Mouse (Mus musculus) gastrocnemius, postnatal 4 days (tissue): ENCODE measurements around the gene Snf8. TPM values are rescaled to one million over a fixed set of nuclear protein-coding genes. Genes with fewer than 3 reads are reported as not detected.

Source experiments
- DNase-seq, 2 experiments: peaks; one replicate each; pipeline ENCODE4 v3.0.0; 2021 to 2022; ENCODE audit warnings: low spot score in 2 of 2, mixed read lengths in 2 of 2
- total RNA-seq, 2 experiments: library from RNA; stranded (reverse); gene quantifications; 2 replicates each; pipeline ENCODE4 v1.2.3; 2021

The Snf8 gene
- total RNA-seq, 2 experiments from 2014 or later: 38.6 to 41.5 TPM

DNA sequence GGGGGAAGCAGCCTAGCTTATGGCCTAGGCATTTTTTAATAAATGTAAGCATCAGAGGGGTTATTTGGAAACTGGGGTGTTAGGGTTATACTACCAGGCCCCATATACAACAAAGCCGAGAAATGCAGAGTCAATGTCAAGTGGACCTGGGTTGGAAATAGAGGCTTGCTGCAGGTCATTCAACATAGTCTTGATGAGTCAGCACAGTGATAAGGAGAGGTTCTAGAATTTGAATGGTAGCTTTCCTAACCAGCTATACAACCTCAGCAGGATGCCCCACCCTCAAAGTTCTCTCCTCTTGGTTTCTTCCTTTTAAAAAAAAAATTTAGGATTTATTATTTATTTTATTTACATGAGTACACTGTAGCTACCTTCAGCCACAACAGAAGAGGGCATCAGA lies 36.3 kb downstream of the Snf8 start:
- DNase-seq: no peak

DNA sequence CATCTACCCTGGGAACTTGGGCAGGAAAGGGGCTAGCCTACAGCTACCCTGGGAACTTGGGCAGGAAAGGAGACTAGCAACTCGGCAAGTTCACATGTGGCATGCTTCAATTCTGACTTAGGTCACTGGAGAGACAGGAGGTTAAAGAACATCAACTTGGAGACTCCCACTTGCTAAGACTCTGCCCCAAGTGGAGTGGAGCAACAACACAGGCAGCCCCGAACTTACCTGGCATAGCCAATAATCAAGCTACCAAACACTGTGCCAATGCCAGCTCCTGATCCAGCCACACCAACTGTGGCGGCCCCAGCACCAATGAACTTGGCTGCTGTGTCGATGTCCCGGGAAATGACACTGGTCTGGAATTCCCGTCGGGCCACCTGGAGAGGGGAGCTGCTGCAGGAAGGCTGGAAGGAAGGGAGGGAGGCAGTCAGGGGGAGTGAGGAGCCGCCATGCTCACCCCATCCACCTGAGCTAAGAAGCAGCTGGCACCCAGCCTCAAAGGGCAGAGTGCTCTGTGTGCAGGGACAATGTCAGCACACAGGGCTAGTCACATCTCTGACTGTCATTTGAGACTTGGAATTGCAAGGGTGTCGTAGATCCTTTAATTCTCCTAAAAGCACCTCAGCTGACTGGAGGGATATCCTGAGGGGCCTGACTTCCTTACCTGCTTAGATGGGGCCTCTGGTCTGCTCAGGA lies 38.8 kb downstream of the Snf8 start:
- no peak for DNase-seq

GRCm38 (mm10) chr11:96074351-96075176 lies 39.9 kb downstream of the Snf8 start:
- DNase-seq: no peak

DNA sequence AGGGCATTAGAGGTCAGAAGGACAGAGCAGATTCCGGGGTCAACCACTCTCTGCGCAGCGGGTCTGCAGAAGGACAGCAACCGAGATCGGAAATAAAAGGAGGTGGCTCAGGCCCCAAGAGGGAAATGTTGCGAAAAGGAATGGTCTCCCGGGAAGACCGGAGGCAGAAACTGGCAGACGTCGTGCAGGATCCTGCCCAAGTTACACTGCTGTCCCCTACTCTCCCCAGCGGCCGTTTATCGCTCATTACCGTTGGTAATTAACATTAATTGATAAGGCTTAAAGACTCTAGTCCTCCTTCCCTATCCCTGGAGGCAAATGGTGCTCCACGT lies 40.5 kb downstream of the Snf8 start:
- no peak for DNase-seq

- DNase-seq: peak; percentile 80 to 94
Measured at GRCm38 (mm10) chr11:96075509-96076220, 41.0 kb downstream of the Snf8 start, which contains the start of gene Atp5g1. Atp5g1 (minus strand) TSS chr11:96075670.

GRCm38 (mm10) chr11:96076221-96077105 lies 41.8 kb downstream of the Snf8 start:
- DNase-seq: no peak

DNA sequence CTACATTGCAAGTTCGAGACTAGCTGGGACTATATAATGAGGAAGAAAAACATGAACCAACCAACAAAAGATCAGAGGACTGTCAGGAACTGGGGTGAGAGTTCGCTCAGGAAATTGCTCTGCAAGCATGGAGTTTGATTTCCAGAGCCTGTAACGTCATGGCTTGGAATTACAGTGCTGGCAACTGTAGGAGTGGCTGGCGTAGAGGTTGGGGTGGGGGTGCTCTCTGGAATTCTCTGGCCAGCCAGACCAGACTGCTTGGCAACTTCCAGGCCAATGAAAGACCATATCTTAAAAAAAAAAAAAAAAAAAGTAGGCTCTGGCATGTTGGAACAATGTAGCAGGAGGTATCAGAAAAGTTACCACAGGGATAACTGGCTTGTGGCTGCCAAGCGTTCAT lies 46.1 kb downstream of the Snf8 start:
- no peak for DNase-seq

- DNase-seq: no peak
Measured at GRCm38 (mm10) chr11:96082682-96083081, 48.0 kb downstream of the Snf8 start.

DNA sequence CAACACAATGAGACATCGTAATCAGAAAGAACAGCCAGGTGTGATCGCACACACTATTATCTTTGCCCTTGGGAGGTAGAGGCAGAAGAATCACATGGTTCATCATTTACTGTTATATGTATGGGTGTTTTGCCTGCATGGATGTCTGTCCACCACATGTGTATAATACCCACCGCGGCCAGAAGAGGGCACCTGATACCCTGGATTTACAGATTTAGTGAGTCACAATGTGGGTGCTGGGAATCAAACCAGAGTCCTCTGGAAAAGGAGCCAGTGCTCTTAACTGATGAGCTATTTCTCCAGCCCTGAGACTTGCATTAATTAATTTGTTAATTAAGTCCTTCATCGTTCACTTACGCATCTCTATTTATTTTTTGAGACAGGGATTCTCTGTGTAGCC lies 53.3 kb downstream of the Snf8 start:
- DNase-seq: no peak

DNA sequence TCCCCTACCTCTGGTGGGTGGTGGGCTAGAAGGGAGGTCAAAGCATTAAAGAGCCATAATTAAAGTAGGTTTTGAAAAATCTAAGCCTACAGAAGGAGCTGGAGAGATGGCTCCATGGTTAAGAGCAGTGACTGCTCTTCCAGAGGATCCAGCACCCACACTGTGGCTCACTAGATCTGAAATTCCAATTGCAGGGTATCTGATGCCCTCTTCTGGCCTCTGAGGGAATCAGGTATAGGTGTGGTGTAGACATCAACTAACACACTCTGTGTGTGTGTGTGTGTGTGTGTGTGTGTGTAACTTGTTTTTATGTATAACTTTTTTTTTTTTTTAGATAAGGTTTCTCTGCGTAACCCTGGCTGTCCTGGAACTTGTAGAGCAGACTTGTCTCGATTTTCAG lies 56.4 kb downstream of the Snf8 start:
- DNase-seq: no peak

GRCm38 (mm10) chr11:96092674-96093291 lies 58.1 kb downstream of the Snf8 start:
- no peak for DNase-seq

DNA sequence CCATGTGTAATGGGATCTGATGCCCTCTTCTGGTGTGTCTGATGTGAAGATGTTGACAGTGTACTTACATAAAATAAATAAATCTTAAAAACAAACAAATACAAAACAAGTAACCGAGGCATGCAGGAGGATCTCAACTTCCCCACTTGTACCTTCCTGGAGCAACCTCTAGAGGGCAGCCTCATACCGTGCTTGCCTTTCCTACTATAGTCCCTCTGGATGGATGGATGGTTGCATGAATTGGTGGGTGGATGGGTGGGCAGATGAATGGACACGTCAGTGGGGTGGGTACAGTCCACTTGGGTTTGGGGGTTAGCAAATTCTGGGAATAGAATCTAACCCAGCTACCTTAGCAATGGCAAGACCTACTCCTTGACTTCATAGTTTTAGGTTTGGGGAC lies 58.7 kb downstream of the Snf8 start:
- peak in 1 of 2 experiments; percentile 39 for DNase-seq

Other genes starting within 250 kb of the Snf8 start
- 10 to 100 TPM; 82.5 to 91.1 TPM for gene Phospho1, start 210.4 kb upstream of the Snf8 start, total RNA-seq
- gene Gngt2, start 197.7 kb upstream of the Snf8 start, total RNA-seq: 10 to 100 TPM; 12.0 to 12.9 TPM
- gene Abi3, start 192.4 kb upstream of the Snf8 start, total RNA-seq: 1 to 10 TPM; 7.6 to 8.5 TPM
- not detected for gene B4galnt2, start 120.0 kb upstream of the Snf8 start, total RNA-seq
- 1 to 10 TPM; 6.9 to 7.0 TPM for gene Igf2bp1, start 28.9 kb upstream of the Snf8 start, total RNA-seq
- gene Gip, start 10.3 kb upstream of the Snf8 start, total RNA-seq: not detected
- gene Ube2z, start 30.5 kb downstream of the Snf8 start, total RNA-seq: 10 to 100 TPM; 41.2 to 42.3 TPM
- 100 to 1,000 TPM; 830 to 870 TPM for gene Atp5g1, start 40.8 kb downstream of the Snf8 start, total RNA-seq
- gene Calcoco2, start 77.1 kb downstream of the Snf8 start, total RNA-seq: not detected
- gene Ttll6, start 98.9 kb downstream of the Snf8 start, total RNA-seq: not detected
- not detected for gene Hoxb13, start 159.4 kb downstream of the Snf8 start, total RNA-seq
- gene Hoxb9, start 236.6 kb downstream of the Snf8 start, total RNA-seq: 1 to 10 TPM; 1.1 to 1.5 TPM
- gene Hoxb8, start 247.0 kb downstream of the Snf8 start, total RNA-seq: 1 to 10 TPM in 1 of 2 experiments, under 1 TPM in 1; 0.98 to 1.3 TPM